Mouse (Mus musculus): ENCODE data around the gene Flnb.

Gene Flnb

DNA sequence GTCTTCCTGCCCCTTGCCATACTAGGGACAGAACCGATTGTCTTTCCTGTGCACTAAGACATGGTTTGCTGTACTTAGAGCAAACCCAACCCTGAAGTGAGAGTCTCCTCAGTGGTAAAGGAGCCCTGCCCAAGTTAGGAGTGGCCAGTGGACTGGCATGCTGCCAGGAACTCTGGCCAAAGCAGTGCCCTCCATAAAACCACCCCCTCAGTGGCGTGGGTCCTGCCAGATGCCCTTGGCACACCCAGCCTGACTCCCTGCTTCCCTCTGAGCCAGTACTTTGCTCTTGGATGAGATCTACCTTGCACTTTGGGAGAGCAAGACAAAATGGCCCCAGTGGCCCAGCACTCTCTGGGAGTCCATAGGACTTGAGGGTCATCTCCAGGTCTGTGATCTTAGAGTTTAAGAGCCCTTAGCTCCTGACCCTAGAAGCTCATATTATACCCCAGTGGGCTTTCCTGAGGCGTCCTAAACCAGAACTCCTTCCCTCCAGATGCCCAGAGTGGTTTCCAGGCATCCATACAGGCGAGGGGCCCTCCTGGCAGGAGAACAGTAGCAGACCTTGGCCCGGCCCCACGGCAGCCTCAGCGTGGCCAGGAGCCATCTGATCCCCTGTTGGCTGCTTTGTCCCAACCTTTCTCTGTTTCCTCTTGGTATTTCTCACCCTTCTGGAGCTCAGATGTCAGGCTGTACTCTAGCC lies 125.5 kb downstream of the Flnb start:
- DNase-seq (ENCODE audit: low read depth, low spot score): no peak

DNA sequence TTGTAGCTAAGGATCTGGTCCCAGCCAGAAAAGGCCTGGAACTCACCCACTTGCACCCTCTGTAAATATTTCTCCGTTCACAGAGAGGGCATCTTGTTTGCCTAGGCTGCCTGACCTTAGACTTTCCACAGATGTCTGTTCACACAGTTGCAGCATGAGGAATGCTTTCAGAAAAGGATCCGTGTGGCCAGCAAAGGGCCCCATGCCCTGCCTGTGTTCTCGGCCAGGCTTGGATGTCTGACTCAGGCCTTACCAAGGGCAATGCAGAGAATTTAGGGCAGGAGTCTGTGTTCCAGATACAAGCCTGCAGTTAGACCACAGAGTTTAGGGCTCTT lies 126.0 kb downstream of the Flnb start:
- no peak for DNase-seq (ENCODE audit: low read depth, low spot score)

DNA sequence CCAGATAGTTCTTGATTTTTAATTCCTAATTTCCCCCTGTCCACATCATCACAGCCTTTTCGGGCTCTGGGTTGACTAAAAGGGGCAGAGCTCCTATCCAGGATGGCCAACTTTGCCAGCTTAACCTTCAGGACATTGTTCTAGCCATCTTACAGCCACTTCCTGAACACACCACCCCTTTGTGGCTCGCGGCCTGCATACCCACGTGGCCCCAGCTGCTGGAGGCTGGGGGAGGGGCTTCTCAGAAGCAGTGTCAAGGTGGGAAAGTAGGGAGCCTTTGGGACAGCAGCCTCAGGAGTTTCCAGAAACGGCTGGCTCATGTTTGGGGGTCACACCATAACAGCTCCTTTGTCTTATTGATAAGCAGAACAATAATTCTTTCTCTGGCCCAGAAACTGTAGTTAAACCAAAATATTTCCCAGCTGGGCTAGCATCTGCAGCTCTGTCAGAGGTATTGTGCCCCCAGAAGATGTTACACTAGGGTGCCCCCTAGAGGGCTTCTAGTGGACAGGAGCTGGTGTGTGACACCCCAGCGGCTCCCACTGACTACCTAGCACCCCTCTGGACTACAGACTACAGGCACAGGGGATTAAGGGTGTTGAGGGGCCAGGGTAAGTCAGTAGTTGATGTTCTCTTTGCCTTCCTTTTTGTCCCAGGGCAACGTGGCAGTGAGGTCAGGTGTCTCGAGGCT lies 126.7 kb downstream of the Flnb start:
- no peak for DNase-seq (ENCODE audit: low read depth, low spot score)

DNA sequence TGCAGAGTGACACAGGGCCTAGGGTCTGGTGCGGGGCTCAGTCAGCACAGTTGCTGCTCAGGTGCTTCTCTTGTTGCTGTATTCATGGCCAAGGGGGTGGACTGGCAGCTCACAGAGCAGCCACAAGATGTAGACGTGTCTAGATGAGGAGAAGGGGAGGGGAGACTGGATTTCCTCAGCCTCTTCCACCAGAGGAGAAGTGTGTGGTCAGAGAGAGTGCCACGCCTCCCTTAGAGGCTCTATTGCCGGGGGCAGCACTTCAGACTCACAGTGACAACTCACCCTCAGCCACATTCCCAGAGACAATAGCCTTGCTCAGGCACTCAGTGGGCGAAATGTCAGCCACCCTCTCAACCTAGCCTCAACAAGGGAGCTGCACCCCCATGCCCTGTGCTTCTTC lies 127.5 kb downstream of the Flnb start:
- DNase-seq (ENCODE audit: low read depth, low spot score): no peak

DNA sequence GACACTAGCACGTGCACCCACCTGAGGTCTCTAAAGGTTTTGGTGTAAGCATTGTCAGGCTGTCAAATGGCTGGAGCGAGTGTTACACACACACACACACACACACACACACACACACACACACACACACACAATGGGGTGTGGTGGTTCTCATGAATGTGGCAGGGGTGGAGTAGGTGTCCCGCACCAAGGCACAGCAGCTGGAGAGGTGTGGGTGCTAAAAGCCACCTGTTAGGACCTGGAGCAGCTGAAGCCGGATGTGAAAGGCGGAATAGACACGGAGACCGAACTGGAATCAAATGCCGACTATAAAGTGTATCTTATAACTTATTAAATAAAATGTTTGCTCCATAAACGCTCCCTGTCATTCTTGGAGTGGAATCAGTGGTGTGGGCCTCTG lies 133.5 kb downstream of the Flnb start:
- DNase-seq (ENCODE audit: low read depth, low spot score): no peak

DNA sequence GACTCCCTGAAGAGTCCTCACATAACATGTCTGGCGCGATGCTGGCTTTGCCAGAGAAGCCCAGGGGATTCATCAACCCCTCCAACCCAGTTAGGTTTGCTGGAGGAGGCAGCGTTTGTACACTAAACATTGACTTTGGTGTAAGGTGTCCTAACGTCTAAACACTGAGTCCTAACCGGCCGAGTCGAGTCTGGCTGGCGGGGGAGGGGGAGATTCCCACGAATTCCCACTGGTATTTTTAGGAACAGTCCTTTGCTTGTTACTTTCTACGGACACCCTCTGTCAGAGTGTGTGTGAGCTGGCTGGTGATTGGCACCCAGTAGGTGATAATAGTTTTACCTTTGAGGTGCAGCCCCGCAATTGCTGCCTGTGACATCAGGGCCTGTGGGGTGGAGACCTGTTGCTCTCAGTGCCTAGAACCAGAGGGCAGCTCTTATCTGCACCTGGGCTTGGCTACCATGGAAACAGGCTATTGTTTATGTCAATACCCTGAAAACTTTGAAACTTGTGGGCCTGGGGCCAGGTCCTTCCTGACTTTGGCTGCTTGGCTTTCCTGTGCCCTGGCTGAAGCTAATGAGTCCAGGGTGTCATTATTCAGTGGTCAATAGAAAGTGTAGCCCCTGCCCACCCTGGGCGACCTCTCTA lies 135.0 kb downstream of the Flnb start:
- no peak for DNase-seq (ENCODE audit: low read depth, low spot score)

DNA sequence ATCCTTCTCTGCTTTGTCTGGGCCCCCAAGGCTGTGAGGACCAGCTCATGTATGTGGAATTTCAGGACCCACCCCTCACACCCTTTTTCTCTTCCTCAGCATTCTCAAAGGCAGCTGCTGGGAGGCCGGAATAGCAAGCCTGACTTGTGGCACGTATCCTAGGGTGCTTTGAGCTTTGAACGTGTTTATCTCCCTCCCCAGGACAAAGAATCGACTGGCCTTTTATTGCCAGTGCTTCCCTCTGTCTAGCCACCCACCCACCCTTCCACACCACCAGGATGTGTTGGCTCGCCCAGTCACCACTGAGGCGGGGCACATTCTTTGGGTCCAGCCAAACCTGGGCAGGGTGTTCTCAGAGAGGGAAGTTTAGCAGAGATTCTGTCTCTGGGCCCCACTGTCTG lies 136.3 kb downstream of the Flnb start:
- no peak for DNase-seq (ENCODE audit: low read depth, low spot score)

DNA sequence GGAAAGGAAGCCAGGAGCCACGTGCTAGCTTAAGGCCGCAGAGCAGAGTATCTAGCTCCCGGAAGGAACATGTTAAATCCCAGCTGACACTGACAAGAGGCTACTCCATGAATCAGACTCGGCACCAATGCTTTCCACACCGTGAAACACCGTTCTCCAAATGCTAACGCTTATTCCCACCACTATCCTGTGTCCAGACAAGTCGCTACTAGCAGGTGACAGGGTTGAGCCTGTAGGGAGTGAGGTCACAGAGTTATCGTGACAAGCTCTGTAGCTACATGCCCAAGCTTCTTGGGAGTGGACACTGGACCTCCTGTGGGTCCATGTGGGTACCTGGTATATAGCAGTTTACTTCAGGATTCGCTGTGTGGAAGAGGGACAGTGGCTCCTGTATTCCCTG lies 138.7 kb downstream of the Flnb start:
- no peak for DNase-seq (ENCODE audit: low read depth, low spot score)

DNA sequence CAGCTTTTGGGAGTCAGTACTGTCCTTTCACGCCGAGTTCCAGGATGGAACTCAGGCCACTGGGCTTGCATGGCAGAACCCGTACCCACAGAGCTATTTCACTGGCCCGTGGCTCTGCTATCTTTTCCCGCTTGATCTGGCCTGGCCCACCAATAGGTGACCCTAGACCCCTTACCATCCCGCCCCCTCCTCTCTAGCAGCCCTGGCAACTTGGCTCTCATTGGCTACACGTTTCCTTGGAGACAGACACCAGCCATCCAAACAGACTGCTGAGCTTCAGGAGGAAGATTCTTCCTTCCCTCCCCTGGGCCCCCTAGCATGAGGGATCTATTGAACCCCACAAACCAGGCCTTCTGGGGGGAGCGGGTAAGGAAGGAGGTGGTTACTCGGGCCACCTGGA lies 139.3 kb downstream of the Flnb start, which contains the start of gene Gm45521:
Gene Gm45521 (plus strand): TSS at position 240 of the 400 bp plus-strand sequence.
- no peak for DNase-seq (ENCODE audit: low read depth, low spot score)

DNA sequence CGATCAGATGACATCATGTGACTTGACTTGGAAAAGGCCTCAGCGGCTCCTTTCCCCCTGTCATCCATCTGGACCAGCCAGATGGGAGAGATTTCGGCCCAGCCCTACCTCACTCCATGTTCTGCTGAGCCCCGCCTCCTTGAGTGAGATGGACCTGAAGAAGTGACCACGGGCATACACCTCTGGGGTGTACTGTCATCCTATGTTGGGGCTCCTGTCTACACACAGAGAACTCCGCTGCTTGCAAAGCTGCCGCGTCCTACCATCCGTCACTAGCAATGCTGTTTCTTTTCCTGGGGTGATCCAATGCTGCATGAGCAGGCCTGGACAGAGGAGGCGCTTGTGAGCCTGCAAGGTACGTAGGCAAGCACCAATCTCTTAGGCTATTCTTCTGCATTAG lies 142.9 kb downstream of the Flnb start:
- no peak for DNase-seq (ENCODE audit: low read depth, low spot score)

DNA sequence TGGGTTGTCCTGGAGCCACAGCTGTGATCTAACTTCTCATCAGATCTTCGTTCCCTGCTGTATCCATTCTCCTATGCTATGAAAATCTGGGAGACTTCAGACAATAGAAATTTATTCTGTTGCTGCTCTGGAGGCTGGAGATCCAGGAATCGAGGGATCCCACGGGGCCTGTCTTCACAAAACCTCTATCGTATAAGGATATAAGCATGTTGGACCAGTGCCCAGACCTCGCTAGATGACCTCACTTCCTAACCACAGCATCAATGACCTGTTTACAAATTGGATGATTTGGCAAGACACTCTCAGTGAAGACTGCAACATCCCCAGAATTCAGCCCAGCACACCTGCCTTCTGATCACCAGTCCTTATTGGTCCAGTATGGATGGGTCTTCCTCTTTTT lies 144.0 kb downstream of the Flnb start:
- DNase-seq (ENCODE audit: low read depth, low spot score): no peak

DNA sequence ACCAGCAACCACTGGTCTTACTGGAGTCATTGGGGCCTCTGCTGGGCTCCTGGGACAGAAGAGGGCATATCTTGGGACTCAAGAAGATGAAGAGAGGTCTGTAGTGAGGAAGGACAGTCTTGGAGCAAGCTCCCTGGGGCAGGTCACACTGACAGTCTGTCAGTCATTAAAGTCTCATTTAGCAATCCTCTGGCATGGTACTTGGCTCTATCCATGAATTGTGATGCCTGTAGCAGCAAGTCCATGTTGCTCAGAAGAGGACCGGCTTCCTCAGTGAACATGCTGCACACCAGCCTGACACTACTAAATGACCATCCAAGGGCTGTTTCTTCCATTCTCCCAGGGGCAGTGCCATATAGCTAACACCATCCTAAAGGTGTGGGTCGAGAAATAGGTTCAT lies 144.9 kb downstream of the Flnb start:
- no peak for DNase-seq (ENCODE audit: low read depth, low spot score)

DNA sequence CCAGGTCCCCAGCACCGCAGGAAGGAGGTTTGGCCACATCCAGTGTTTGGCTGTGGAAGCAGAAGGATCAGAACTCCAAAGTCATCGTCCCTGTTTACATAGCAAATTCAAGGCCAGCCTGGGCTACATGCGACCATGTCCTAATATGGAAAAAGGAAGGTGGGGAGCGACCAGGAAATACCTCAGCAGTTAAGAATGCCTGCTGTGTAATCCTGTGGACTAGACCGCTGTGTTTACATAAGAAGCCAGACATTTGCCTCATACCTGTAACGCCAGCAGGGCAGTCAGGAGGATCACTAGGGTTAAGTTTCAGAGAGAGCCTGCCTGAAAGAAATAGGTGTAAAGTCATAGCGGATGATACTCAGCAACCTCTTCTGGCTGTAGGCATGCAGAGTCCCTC lies 145.4 kb downstream of the Flnb start:
- DNase-seq (ENCODE audit: low read depth, low spot score): no peak

DNA sequence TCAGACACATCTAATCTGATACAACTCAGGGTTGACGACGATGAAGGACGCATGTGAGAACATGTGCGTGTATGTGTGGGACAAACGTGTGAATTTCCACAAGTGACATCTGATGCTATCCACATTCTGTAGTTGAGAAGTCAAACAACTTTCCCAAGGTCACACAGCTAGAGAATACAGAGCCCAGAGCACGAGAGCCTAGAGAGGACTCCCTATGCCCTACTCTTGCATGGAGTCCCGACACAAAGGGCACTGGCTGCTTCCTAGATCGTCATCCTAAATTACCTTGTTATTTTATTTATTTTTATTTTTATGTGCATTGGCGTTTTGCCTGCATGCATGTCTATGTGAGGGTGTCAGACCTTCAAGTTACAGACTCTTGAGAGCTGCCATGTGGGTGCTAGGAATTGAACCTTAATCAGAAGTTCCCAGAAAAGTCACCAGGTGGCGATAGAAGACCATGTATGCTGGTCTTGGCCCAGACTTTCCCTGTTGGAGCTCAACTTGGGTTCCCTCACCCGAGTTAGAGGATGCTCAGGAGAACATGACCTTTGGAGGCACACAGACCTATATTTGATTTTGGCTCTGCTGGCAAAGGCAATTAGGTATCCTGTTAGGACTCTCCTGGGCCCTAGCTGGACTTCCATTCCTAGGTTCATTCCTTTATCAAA lies 146.6 kb downstream of the Flnb start:
- peak; percentile 53 for DNase-seq (ENCODE audit: low read depth, low spot score)

DNA sequence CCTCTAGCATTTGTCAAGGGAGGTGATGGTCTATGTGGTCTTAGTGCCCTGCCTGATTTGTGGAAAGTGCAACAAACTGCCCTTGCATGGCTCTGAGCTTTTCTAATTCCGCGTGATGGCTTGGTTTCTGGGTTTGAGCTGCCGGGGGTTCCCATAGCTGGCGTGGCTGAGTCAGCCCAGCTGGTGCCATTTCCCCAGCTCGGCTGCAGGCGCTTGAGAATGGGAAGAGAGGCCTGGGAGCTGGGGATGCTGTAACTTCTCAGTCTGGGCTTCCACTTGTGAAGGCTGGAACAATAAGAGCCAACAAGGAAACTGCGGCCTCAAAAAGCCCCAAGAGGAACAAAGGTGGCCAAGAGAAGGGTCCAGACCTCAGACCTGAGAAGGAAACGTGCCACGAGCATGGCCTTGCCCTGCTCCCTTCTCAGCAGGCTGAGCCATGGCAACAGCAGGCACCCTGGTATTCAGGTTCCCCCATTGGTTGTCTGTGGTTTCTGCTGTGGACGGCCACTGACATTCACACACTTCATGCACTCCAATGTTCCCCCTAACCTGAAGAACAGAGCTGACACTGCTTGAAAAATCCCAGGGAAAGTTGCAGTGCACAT lies 154.2 kb downstream of the Flnb start:
- no peak for DNase-seq (ENCODE audit: low read depth, low spot score)

DNA sequence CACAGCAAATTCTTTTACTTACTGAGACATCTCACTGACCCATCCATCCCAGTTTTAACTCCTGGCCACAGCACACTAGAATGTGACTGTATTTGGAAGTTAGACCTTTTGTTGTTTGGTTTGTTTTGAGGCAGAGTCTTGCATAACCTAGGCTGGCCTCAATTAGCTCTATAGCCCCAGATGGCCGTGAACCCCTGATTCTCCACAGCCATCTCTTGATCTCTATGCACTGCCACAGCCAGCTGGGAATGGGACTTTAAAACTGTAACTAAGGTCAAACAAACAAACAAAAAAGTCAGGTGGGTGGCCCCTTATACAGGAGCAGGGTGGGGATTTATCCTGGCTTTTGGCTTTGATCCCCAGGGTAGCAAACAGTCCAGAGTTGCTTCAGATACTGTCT lies 156.9 kb downstream of the Flnb start:
- no peak for DNase-seq (ENCODE audit: low read depth, low spot score)

DNA sequence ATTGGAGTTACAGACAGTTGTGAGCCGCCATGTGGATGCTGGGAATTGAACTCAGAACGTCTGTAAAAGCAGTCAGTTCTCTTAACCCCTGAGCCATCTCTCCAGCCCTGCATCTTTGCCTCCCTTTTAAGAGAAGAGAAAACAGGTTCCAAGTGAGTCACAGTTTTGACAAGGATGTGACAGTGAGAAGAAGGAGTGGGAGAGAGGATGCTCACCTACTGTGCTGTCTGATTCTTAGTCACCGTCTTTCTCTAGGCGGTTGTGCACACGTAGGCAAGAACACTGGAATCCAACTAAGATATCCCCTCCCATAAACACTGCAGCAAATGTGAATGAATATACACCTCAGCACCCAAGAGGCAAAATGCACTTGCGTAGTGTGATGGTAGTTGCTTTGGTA lies 157.4 kb downstream of the Flnb start:
- no peak for DNase-seq (ENCODE audit: low read depth, low spot score)

DNA sequence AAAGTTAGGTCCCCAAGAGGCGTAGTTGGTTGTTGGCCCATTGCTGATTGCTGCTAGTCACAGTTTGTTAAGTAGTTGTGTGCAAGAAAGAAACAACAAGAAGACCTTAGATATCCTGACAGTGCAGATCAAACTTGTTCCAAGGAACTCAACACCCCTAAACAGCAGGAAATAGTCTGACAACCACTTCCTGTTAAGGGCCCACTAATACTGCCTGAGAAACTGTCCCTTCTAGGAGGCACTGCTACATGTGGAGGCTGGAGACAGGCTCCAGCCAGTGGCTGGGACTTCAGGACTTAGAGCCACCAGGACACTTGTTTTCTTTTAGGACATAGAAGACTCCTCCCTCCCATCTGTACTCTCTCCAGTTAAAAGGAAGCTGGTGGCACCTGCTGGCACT lies 159.7 kb downstream of the Flnb start:
- DNase-seq (ENCODE audit: low read depth, low spot score): no peak

DNA sequence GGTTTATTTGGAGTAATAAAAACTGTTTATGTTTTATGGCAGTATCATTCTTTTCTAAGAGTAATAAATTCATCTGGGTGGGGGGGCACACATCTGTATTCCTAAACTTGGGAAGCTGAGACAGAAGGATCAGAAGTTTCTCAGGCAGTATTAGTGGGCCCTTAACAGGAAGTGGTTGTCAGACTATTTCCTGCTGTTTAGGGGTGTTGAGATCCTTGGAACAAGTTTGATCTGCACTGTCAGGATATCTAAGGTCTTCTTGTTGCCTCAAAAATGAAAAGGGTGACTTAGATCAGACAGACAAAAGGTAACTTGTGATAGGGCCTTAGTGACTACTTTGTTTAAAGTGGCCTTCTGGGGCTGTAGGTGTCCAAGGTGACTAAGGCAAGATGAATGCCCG lies 160.4 kb downstream of the Flnb start:
- no peak for DNase-seq (ENCODE audit: low read depth, low spot score)

DNA sequence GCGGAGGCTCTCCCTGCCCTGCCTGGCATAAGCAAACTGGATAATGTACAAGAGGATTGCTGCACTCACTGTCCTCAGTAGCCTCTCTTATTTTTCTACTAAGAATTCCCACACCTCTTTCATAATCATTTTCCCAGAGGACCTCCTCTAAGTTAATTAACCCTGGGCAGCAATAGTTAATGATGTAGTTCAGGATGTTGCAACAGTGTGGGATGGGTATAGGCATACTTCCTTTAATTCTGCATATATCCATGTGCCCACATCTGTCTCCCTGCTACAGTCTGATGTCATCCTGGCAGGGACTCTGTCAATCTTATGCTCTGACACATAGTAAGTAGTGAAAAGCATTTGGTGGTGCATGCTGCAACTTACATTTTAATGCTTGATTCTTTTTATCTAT lies 163.5 kb downstream of the Flnb start:
- no peak for DNase-seq (ENCODE audit: low read depth, low spot score)

DNA sequence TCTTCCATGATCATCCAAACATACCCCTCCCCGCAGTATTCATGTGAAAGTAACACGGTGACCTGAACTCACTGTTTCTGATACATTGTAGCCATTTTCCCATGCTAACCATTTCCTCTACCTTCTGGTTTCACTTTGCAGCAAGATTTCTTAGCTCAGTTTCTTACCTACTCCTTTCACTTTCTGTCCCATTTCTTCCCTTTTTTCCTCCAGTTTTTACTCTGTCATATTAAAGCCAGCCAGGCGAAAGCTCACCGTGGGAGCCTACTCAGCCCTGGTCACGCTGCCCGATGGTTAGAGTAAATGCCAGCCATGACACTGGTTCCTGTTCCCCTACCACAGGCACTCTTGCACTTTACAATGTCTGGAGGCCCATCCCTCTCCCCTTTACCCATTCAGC lies 169.2 kb downstream of the Flnb start:
- DNase-seq (ENCODE audit: low read depth, low spot score): no peak

DNA sequence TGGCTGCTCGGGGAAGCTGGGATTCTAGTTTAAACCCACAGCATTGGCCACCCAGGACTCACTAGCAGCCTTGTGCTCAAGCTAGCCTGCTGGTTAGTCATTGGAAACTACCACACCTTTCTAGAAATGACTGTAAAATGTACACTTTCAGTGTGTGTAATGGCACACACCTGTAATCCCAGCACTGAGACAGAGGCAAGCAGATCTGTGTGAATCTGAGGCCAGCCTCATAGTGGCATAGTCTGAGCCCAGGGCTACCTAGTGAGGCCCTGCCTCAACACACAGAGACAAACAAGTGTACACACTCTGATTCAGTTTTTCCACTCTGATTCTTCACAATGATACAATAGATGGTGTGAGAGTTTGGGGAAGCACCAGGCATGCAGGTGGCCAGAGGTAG lies 171.6 kb downstream of the Flnb start:
- DNase-seq (ENCODE audit: low read depth, low spot score): no peak

All from retina, postnatal 7 days (tissue).